Comparison of ENCODE assay signal across 24 mouse cellular contexts in the genomic region with DNA sequence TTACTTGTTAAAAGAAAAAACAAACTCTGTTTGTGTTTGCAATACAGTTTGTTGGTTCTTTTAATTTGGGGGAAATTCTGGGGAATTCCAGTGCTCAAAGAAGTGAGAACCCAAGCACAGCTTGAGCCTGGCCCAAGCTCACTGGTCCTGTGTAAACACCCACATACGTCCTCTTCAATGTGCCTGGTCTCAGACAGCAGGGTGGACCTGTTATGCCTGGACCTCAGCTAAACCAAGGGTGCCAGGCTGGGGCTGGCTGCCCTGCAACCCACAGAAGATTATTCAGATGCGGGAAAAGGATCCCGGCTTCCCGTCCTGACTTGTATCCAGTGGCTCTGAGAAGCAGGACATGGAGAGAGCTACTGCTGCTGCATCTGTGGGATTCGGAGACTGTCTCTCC.
DNase-seq lines count a peak whose midpoint lies in the region; ATAC-seq and TF ChIP-seq lines count a peak whose summit lies in the region.
"Had no signal": no experiment of that assay in that cellular context is flagged by ENCODE, and none has a peak within 500 bp of the region (broad histone marks: within the 10 kb centered on the region; RNA-seq: fewer than 3 reads in every experiment).

No protein-coding gene starts in this region.

- H3K4me1 ChIP-seq in heart, embryonic 10.5 days, result peaks cover 11% of the 10 kb centered on the region
- H3K4me1 ChIP-seq in heart, adult 2 months (ENCODE audit: control insufficient read depth, insufficient read depth, low read length), result peaks cover 3% of the 10 kb centered on the region
- peaks cover 22% of the 10 kb centered on the region for H3K4me1 ChIP-seq in midbrain, embryonic 10.5 days
- H3K4me1 ChIP-seq in midbrain, embryonic 15.5 days, result 0 out of 2 replicates have a peak, but pooled peaks cover 5% of the 10 kb centered on the region
- peaks cover 24% of the 10 kb centered on the region for H3K4me1 ChIP-seq in limb, embryonic 10.5 days
- H3K4me1 ChIP-seq: forebrain, embryonic 13.5 days; liver, embryonic 13.5 days had no signal

- ATAC-seq in midbrain, embryonic 15.5 days (replicated peaks), result no peak
- ATAC-seq: forebrain, embryonic 13.5 days had no signal

- WGBS in heart, embryonic 10.5 days, result 57% methylated on average over 5 of the region's 5 CpGs
- 52% methylated on average over 5 of the region's 5 CpGs for WGBS in heart, adult 2 months
- 57% methylated on average over 5 of the region's 5 CpGs for WGBS in midbrain, embryonic 10.5 days
- 46% methylated on average over 5 of the region's 5 CpGs for WGBS in midbrain, embryonic 15.5 days
- WGBS in limb, embryonic 10.5 days, result 62% methylated on average over 5 of the region's 5 CpGs

- no peak for DNase-seq in heart, embryonic 10.5 days (ENCODE audit: low spot score)
- DNase-seq in heart, adult 2 months, result no peak
- DNase-seq in midbrain, embryonic 10.5 days (ENCODE audit: low spot score), result peak; percentile 21
- DNase-seq in limb, embryonic 10.5 days (ENCODE audit: low spot score), result no peak
- DNase-seq in right cerebral cortex, adult 18-20 months, result no peak
- no peak for DNase-seq in cerebellum, postnatal 14 days
- DNase-seq: adrenal gland, postnatal 10 days; B cell, adult 2 months; cerebellum, adult 18-20 months; cerebellum, postnatal 36 days; embryo, embryonic 11 days; gastrocnemius, postnatal 36 days; heart, postnatal 36 days; left cerebral cortex, postnatal 4 days; liver, embryonic 13.5 days; lung, adult 2 months; lung, postnatal 36 days; midbrain, embryonic 14.5 days had no signal

- H3K4me2 ChIP-seq in midbrain, embryonic 15.5 days, result no peak overlapping the region
- H3K4me2 ChIP-seq: forebrain, embryonic 13.5 days; heart, embryonic 15.5 days; hindbrain, embryonic 15.5 days; liver, embryonic 13.5 days; neural tube, embryonic 13.5 days had no signal

- H3K79me2 ChIP-seq in heart, adult 2 months (replicated peaks; ENCODE audit: control insufficient read depth, insufficient read depth, low read length), result no peaks in the 10 kb centered on the region

- no peak for TF ChIP-seq EP300 in heart, adult 2 months (IDR thresholded peaks at IDR 0.05; ENCODE audit: insufficient read depth, low read depth, low read length)

- H3K4me3 ChIP-seq in heart, embryonic 10.5 days, result no peak overlapping the region
- no peak overlapping the region for H3K4me3 ChIP-seq in heart, adult 2 months
- no peak overlapping the region for H3K4me3 ChIP-seq in midbrain, embryonic 10.5 days
- no peak overlapping the region for H3K4me3 ChIP-seq in midbrain, embryonic 15.5 days
- H3K4me3 ChIP-seq in limb, embryonic 10.5 days, result no peak overlapping the region
- H3K4me3 ChIP-seq: forebrain, embryonic 13.5 days; heart, embryonic 15.5 days; hindbrain, embryonic 15.5 days; liver, embryonic 13.5 days; megakaryocyte, embryonic 14.5 days; neural tube, embryonic 13.5 days had no signal

- no peak overlapping the region for H3K9ac ChIP-seq in heart, adult 2 months (ENCODE audit: low read depth, low read length)
- no peak overlapping the region for H3K9ac ChIP-seq in midbrain, embryonic 15.5 days
- H3K9ac ChIP-seq: forebrain, embryonic 13.5 days; heart, embryonic 15.5 days; hindbrain, embryonic 15.5 days; liver, embryonic 13.5 days; neural tube, embryonic 13.5 days had no signal

- no peak for TF ChIP-seq CTCF in heart, adult 2 months (IDR thresholded peaks at IDR 0.05)

- H3K36me3 ChIP-seq in heart, embryonic 10.5 days, result no peaks in the 10 kb centered on the region
- no peaks in the 10 kb centered on the region for H3K36me3 ChIP-seq in heart, adult 2 months (ENCODE audit: control insufficient read depth, insufficient read depth, low read length)
- no peaks in the 10 kb centered on the region for H3K36me3 ChIP-seq in midbrain, embryonic 10.5 days
- H3K36me3 ChIP-seq in midbrain, embryonic 15.5 days (replicated peaks), result no peaks in the 10 kb centered on the region
- H3K36me3 ChIP-seq in limb, embryonic 10.5 days, result no peaks in the 10 kb centered on the region
- H3K36me3 ChIP-seq: heart, embryonic 15.5 days; hindbrain, embryonic 15.5 days; liver, embryonic 13.5 days; neural tube, embryonic 13.5 days had no signal

- H3K27me3 ChIP-seq in heart, embryonic 10.5 days (ENCODE audit: insufficient read depth, poor library complexity, severe bottlenecking), result no peaks in the 10 kb centered on the region
- no peaks in the 10 kb centered on the region for H3K27me3 ChIP-seq in heart, adult 2 months (ENCODE audit: control insufficient read depth, insufficient read depth, low read length)
- no peaks in the 10 kb centered on the region for H3K27me3 ChIP-seq in midbrain, embryonic 10.5 days (ENCODE audit: low read depth, poor library complexity, severe bottlenecking)
- H3K27me3 ChIP-seq in midbrain, embryonic 15.5 days (replicated peaks), result no peaks in the 10 kb centered on the region
- no peaks in the 10 kb centered on the region for H3K27me3 ChIP-seq in limb, embryonic 10.5 days (ENCODE audit: low read depth, poor library complexity, severe bottlenecking)
- H3K27me3 ChIP-seq: forebrain, embryonic 13.5 days; heart, embryonic 15.5 days; hindbrain, embryonic 15.5 days; liver, embryonic 13.5 days; megakaryocyte, embryonic 14.5 days; neural tube, embryonic 13.5 days had no signal

- intact Hi-C loops in heart, adult 2 months (cut with DNase I), result no loop called here

- 0 out of 2 replicates have a peak overlapping the region, but pooled peaks have one; percentile 29 for H3K27ac ChIP-seq in heart, embryonic 10.5 days
- no peak overlapping the region for H3K27ac ChIP-seq in heart, adult 2 months
- H3K27ac ChIP-seq in midbrain, embryonic 10.5 days (replicated peaks), result peak overlapping the region; percentile 52
- H3K27ac ChIP-seq in midbrain, embryonic 15.5 days, result no peak overlapping the region
- H3K27ac ChIP-seq in limb, embryonic 10.5 days, result peak overlapping the region; percentile 63
- H3K27ac ChIP-seq: forebrain, embryonic 13.5 days; heart, embryonic 15.5 days; hindbrain, embryonic 15.5 days; liver, embryonic 13.5 days; neural tube, embryonic 13.5 days had no signal

- H3K9me3 ChIP-seq in heart, embryonic 10.5 days, result no peaks in the 10 kb centered on the region
- no peaks in the 10 kb centered on the region for H3K9me3 ChIP-seq in midbrain, embryonic 10.5 days (replicated peaks)
- no peaks in the 10 kb centered on the region for H3K9me3 ChIP-seq in midbrain, embryonic 15.5 days
- H3K9me3 ChIP-seq in limb, embryonic 10.5 days (replicated peaks), result no peaks in the 10 kb centered on the region
- H3K9me3 ChIP-seq: forebrain, embryonic 13.5 days; heart, embryonic 15.5 days; hindbrain, embryonic 15.5 days; liver, embryonic 13.5 days; neural tube, embryonic 13.5 days had no signal

- TF ChIP-seq POLR2A in heart, adult 2 months (IDR thresholded peaks at IDR 0.05; ENCODE audit: insufficient read depth, low read depth, low read length), result no peak

Comparison
In these comparisons a context has a peak if more than half of its experiments do, and no peak if none do; other contexts are left out.
1. H3K27ac ChIP-seq: peak in heart, embryonic 10.5 days (single experiment), midbrain, embryonic 10.5 days (single experiment) and limb, embryonic 10.5 days (single experiment); none in heart, adult 2 months (single experiment) and midbrain, embryonic 15.5 days (single experiment).